Mouse (Mus musculus): Measurements from ENCODE around the gene Gfi1b. TPM values are rescaled to one million over a fixed set of nuclear protein-coding genes. Genes with fewer than 3 reads are reported as not detected.
A peak's percentile ranks its signal among the peaks of the same experiment; 100 is the strongest.

Gfi1b gene
- not detected in 2 replicates for polyA plus RNA-seq (2015; fragmentation: Nextera tagmentation; extraction: Ambion mirVana)

DNA sequence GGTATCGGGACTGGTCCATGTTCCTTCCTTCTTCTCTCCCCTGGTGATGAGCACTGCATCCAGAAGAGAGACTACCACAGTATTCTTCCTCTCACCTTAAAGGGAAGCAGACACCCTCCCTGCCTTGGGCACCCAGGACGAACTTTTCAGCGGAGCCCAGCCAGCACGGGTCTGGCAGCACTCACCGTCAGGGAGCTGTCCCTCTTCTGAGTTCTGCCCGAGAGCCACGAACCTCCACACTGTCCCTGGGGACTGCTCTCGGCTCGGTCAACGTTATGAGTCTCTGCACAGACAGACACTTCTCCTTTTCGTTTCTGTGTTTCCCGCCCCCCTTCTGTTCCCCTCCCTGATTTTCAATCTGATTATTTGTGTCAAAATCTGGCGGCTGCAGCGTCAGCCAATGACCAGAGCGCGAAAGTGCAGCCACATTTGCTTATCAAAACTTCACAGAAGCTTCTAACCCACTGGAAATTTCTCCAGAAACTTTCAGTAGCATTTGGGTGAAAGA, at the start of gene Gfi1b:
Gene Gfi1b (minus strand): TSS at position 319 of the 508 bp plus-strand sequence.
- H3K4me1 ChIP-seq (ENCODE audit: control insufficient read depth, insufficient read depth, low read length) = no peaks in the 10 kb centered on the region; the same call in 1 of the 2 replicates
- H3K27me3 ChIP-seq (ENCODE audit: control insufficient read depth, insufficient read depth, low read depth, low read length) = peaks cover 12% of the 10 kb centered on the region
- 4% methylated on average over 16 of the region's 16 CpGs for WGBS
- H3K4me2 ChIP-seq (ENCODE audit: low read length) = no peak within 1 kb of the TSS
- H3K27ac ChIP-seq (ENCODE audit: low read length) = no peak within 1 kb of the TSS
- no peak within 1 kb of the TSS for H3K4me3 ChIP-seq (ENCODE audit: low read depth, low read length)
- no peak for ATAC-seq
- no peaks in the 10 kb centered on the region for H3K36me3 ChIP-seq (ENCODE audit: control insufficient read depth, insufficient read depth, low read length)
- H3K9me3 ChIP-seq (replicated peaks; ENCODE audit: control insufficient read depth, low read length, poor library complexity, severe bottlenecking) = no peaks in the 10 kb centered on the region
- H3K9ac ChIP-seq (ENCODE audit: low read depth, low read length) = no peak within 1 kb of the TSS

DNA sequence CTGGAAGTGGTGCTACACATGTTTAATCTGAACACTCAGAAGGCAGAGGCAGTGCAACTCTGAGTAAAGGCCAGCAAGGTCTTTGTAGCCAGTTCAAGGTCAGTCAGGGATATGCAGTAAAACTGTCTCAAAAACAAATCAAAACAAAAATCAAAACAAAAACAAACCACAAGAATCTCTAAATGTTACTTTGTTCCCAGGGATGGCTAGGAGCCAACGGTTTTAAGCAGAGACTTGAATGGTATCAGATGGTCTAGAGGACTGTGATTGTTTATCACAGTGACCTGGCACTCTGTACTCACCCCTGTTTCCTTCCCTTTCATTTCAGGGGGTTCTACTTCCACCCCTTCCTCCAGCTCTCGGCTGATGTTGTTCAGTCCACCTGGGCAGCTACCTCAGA, 49.7 kb upstream of the Gfi1b start:
- H3K27ac ChIP-seq (ENCODE audit: low read length) = no peak overlapping the region
- no peak overlapping the region for H3K4me2 ChIP-seq (ENCODE audit: low read length)
- peaks cover 43% of the 10 kb centered on the region for H3K36me3 ChIP-seq (ENCODE audit: control insufficient read depth, insufficient read depth, low read length)
- H3K9me3 ChIP-seq (replicated peaks; ENCODE audit: control insufficient read depth, low read length, poor library complexity, severe bottlenecking) = no peaks in the 10 kb centered on the region
- WGBS = 93% methylated on average over 2 of the region's 2 CpGs
- no peak for ATAC-seq
- no peak overlapping the region for H3K9ac ChIP-seq (ENCODE audit: low read depth, low read length)
- no peak overlapping the region for H3K4me3 ChIP-seq (ENCODE audit: low read depth, low read length)
- H3K27me3 ChIP-seq (ENCODE audit: control insufficient read depth, insufficient read depth, low read depth, low read length) = no peaks in the 10 kb centered on the region
- no peaks in the 10 kb centered on the region for H3K4me1 ChIP-seq (ENCODE audit: control insufficient read depth, insufficient read depth, low read length)

DNA sequence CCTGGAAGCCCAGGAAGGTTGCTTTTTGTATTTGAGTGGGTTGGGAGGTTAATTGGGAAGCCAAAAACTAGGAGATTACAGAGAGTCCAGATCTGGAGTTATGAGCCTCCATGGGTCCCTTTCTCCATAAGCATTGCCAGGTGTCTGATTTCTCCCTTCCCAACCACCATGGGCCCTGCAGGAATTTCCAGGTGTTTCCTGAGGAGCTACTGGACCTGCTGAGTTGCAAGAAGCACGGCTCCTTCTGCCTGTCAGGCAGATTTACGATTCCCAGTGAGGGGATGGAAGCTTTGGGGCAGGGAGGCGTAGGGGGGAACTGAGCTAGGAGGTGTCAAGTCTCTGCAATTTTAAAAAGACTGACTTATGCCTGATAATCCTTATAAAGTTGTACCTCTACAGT, 44.0 kb upstream of the Gfi1b start:
- H3K9ac ChIP-seq (ENCODE audit: low read depth, low read length) = no peak overlapping the region
- H3K27ac ChIP-seq (ENCODE audit: low read length) = no peak overlapping the region
- no peak overlapping the region for H3K4me3 ChIP-seq (ENCODE audit: low read depth, low read length)
- no peaks in the 10 kb centered on the region for H3K4me1 ChIP-seq (ENCODE audit: control insufficient read depth, insufficient read depth, low read length)
- 88% methylated on average over 3 of the region's 3 CpGs for WGBS
- H3K9me3 ChIP-seq (replicated peaks; ENCODE audit: control insufficient read depth, low read length, poor library complexity, severe bottlenecking) = no peaks in the 10 kb centered on the region
- no peaks in the 10 kb centered on the region for H3K27me3 ChIP-seq (ENCODE audit: control insufficient read depth, insufficient read depth, low read depth, low read length)
- H3K4me2 ChIP-seq (ENCODE audit: low read length) = no peak overlapping the region
- peaks cover 45% of the 10 kb centered on the region for H3K36me3 ChIP-seq (ENCODE audit: control insufficient read depth, insufficient read depth, low read length)
- no peak for ATAC-seq

DNA sequence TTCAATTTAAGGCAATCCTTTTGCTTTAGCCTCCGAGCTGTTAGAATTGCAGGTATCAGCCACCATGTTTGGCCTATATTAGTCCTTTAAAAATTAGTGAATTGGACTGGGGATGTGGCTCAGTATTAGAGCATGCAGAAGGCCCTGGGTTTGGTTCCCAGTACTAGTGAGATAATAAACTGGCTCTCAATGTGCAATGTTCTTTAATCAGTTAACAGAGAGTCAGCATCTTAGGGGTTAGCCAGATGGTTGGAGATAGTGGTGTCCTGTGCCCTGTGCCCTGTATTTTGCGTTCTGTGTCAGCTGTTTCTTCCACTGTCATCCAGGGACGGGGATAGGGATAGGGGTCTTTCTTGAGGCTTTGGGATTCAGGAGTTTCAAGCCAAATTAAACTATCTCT, 41.1 kb upstream of the Gfi1b start:
- Histone ChIP-seq H3K4me3 (ENCODE audit: low read depth, low read length) (no peak overlapping the region), H3K27me3 (ENCODE audit: control insufficient read depth, insufficient read depth, low read depth, low read length) (no peaks in the 10 kb centered on the region), H3K9ac (ENCODE audit: low read depth, low read length) (no peak overlapping the region), H3K9me3 (replicated peaks; ENCODE audit: control insufficient read depth, low read length, poor library complexity, severe bottlenecking) (no peaks in the 10 kb centered on the region), H3K27ac (ENCODE audit: low read length) (no peak overlapping the region), H3K4me2 (ENCODE audit: low read length) (no peak overlapping the region), H3K4me1 (ENCODE audit: control insufficient read depth, insufficient read depth, low read length) (no peaks in the 10 kb centered on the region), H3K36me3 (ENCODE audit: control insufficient read depth, insufficient read depth, low read length) (peaks cover 52% of the 10 kb centered on the region)
- 91% methylated on average over 3 of the region's 3 CpGs for WGBS
- ATAC-seq = no peak

DNA sequence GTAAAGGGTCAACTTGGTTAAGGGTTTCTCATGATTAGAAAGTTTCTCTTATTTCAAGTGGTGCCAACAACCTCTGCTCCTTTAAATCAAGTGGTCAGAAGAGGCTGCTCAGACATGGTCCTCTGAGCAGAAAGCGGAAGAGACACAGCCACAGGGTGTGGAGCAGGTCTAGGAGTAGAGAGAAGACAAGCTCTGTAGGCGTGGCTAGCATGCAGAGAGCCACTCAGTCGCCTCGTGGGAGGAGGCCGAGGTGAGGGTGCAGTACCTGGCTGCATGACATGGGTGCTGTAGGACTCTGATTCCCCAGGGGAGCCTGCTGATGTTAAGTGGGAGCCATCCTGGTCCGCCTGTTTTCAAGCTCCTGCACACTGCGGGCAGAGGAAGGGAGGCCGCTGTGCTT, 34.4 kb upstream of the Gfi1b start:
- Histone ChIP-seq H3K36me3 (ENCODE audit: control insufficient read depth, insufficient read depth, low read length) (peaks cover 23% of the 10 kb centered on the region), H3K4me1 (ENCODE audit: control insufficient read depth, insufficient read depth, low read length) (no peaks in the 10 kb centered on the region)

DNA sequence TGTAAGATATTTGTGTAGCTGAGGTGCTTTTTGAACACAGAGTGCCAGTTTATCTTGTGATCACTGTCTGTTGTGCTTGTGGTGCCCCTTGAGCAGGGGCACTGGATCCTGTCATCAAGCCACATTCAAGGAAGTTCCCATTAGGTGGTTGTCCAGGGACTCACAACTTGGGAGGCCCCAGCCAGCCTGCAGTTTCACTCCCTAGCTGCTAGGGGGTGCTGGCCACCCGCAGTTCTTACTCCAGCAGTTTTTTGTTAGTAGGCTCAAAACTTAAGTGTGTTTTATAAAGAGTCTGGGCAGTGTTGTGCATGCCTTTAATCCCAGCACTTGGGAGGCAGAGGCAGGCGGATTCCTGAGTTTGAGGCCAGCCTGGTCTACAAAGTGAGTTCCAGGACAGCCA, 32.5 kb upstream of the Gfi1b start:
- no peaks in the 10 kb centered on the region for H3K27me3 ChIP-seq (ENCODE audit: control insufficient read depth, insufficient read depth, low read depth, low read length)
- no peak for ATAC-seq
- no peaks in the 10 kb centered on the region for H3K4me1 ChIP-seq (ENCODE audit: control insufficient read depth, insufficient read depth, low read length)
- H3K9ac ChIP-seq (ENCODE audit: low read depth, low read length) = no peak overlapping the region
- no peak overlapping the region for H3K4me3 ChIP-seq (ENCODE audit: low read depth, low read length)
- peaks cover 10% of the 10 kb centered on the region for H3K36me3 ChIP-seq (ENCODE audit: control insufficient read depth, insufficient read depth, low read length)
- H3K27ac ChIP-seq (ENCODE audit: low read length) = no peak overlapping the region
- no peaks in the 10 kb centered on the region for H3K9me3 ChIP-seq (replicated peaks; ENCODE audit: control insufficient read depth, low read length, poor library complexity, severe bottlenecking)
- no peak overlapping the region for H3K4me2 ChIP-seq (ENCODE audit: low read length)
- WGBS = 51% methylated on average over 2 of the region's 2 CpGs

More for the DNA sequence above, 34.4 kb upstream of the Gfi1b start:
- H3K27ac ChIP-seq (ENCODE audit: low read length) = no peak overlapping the region
- no peak for ATAC-seq
- H3K9me3 ChIP-seq (replicated peaks; ENCODE audit: control insufficient read depth, low read length, poor library complexity, severe bottlenecking) = no peaks in the 10 kb centered on the region
- H3K9ac ChIP-seq (ENCODE audit: low read depth, low read length) = no peak overlapping the region
- H3K4me3 ChIP-seq (ENCODE audit: low read depth, low read length) = no peak overlapping the region
- H3K27me3 ChIP-seq (ENCODE audit: control insufficient read depth, insufficient read depth, low read depth, low read length) = no peaks in the 10 kb centered on the region
- H3K4me2 ChIP-seq (ENCODE audit: low read length) = no peak overlapping the region
- WGBS = 81% methylated on average over 8 of the region's 8 CpGs

DNA sequence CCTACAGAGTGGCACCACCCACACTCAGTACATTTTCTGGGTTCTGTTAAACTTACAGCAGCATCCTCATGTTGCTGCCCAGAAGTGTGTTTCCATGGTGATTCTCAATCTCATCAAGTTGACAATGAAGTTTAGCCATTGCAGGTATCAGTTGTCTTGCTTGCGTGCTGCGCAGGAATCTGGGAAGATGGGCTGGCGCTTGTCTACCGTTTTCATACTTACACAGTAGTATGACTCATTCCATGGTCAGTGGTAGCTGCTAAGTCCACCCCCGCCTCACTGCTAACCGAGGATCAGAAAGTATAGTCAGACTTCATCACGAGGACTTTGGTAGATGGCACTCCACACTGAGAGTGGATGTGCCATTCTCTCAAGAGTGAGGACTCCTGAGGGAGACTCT, 31.6 kb upstream of the Gfi1b start:
- H3K36me3 ChIP-seq (ENCODE audit: control insufficient read depth, insufficient read depth, low read length) = peaks cover 5% of the 10 kb centered on the region; the same call in 1 of the 2 replicates
- 97% methylated on average over 7 of the region's 7 CpGs for WGBS
- no peak overlapping the region for H3K4me2 ChIP-seq (ENCODE audit: low read length)
- no peak overlapping the region for H3K4me3 ChIP-seq (ENCODE audit: low read depth, low read length)
- no peaks in the 10 kb centered on the region for H3K4me1 ChIP-seq (ENCODE audit: control insufficient read depth, insufficient read depth, low read length)
- no peaks in the 10 kb centered on the region for H3K27me3 ChIP-seq (ENCODE audit: control insufficient read depth, insufficient read depth, low read depth, low read length)
- H3K9me3 ChIP-seq (replicated peaks; ENCODE audit: control insufficient read depth, low read length, poor library complexity, severe bottlenecking) = no peaks in the 10 kb centered on the region
- H3K9ac ChIP-seq (ENCODE audit: low read depth, low read length) = no peak overlapping the region
- ATAC-seq = no peak
- no peak overlapping the region for H3K27ac ChIP-seq (ENCODE audit: low read length)

DNA sequence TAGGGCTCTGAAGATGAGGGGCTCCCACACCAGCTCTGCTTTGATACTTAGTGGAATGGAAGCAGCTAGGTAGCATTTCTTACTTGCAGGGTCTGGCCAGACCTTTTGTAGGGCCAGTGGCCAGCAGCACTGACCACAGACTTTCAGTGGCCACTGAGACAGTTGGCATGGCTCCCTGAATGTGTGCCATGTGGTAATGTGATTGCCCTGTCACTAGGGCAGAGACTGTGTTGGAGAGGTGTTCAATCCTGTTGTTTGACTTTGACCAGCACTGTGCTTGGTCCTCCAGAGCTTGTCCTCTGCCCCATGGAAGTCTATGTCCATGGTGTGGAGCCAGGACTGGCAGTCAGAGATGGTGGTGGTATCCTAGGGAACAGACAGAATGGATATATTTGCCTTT, 28.7 kb upstream of the Gfi1b start:
- Histone ChIP-seq H3K36me3 (ENCODE audit: control insufficient read depth, insufficient read depth, low read length) (no peaks in the 10 kb centered on the region), H3K9ac (ENCODE audit: low read depth, low read length) (no peak overlapping the region), H3K4me1 (ENCODE audit: control insufficient read depth, insufficient read depth, low read length) (no peaks in the 10 kb centered on the region), H3K4me3 (ENCODE audit: low read depth, low read length) (no peak overlapping the region), H3K27ac (ENCODE audit: low read length) (no peak overlapping the region), H3K4me2 (ENCODE audit: low read length) (no peak overlapping the region), H3K27me3 (ENCODE audit: control insufficient read depth, insufficient read depth, low read depth, low read length) (no peaks in the 10 kb centered on the region), H3K9me3 (replicated peaks; ENCODE audit: control insufficient read depth, low read length, poor library complexity, severe bottlenecking) (no peaks in the 10 kb centered on the region)
- ATAC-seq = no peak

DNA sequence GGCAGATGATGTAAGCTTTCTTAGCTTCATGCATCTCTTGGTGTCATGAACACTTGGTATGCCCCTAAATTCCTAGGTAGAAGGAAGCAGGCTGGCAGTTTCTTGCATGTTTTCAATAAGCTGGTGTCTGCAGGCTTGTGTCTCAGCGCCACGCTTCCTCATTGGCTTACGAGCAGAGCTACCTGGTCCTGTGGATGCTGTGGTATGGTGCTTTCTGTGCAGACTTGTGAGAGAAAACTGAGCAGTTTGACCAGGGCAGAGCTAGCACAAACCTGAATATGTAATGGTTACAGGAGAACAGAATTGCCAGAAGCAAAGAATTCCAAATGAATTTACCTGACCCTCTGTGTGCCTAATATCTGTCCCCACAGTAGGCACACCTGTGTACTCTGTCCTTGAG, 21.3 kb upstream of the Gfi1b start:
- H3K4me2 ChIP-seq (ENCODE audit: low read length) = peak overlapping the region; percentile 54
- no peaks in the 10 kb centered on the region for H3K27me3 ChIP-seq (ENCODE audit: control insufficient read depth, insufficient read depth, low read depth, low read length)
- H3K9me3 ChIP-seq (replicated peaks; ENCODE audit: control insufficient read depth, low read length, poor library complexity, severe bottlenecking) = no peaks in the 10 kb centered on the region
- H3K4me1 ChIP-seq (ENCODE audit: control insufficient read depth, insufficient read depth, low read length) = peaks cover 20% of the 10 kb centered on the region
- WGBS = 82% methylated on average over 3 of the region's 3 CpGs
- H3K4me3 ChIP-seq (ENCODE audit: low read depth, low read length) = no peak overlapping the region
- no peaks in the 10 kb centered on the region for H3K36me3 ChIP-seq (ENCODE audit: control insufficient read depth, insufficient read depth, low read length)
- no peak for ATAC-seq
- H3K27ac ChIP-seq (ENCODE audit: low read length) = no peak overlapping the region
- no peak overlapping the region for H3K9ac ChIP-seq (ENCODE audit: low read depth, low read length)
